Mouse (Mus musculus) cerebellum, adult 8-10 months (tissue): ENCODE results near the gene Tbc1d1.

ENCODE experiments used
- DNase-seq: peaks from one replicate; pipeline ENCODE4 v3.0.0; 2022

The Tbc1d1 gene

DNA sequence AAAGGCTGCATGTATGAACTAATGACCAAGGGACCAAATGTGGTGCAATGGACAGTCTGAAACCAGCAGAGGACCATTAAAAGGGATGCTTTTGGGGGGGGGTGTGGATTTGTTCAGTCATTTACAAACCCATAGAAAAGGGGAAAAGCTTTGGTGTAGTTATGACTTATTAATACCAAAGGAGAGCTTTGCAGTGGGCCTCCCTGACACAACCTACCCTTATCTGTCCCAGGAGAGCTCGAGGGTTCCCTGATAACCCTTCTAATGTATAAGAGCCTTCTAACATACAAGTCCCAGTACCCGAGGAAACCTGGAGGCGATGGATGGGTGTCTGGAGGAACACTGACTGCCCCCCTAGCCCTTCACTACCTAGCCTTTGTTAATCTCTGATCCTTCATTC, 5.8 kb downstream of the Tbc1d1 start:
- DNase-seq, result no peak

DNA sequence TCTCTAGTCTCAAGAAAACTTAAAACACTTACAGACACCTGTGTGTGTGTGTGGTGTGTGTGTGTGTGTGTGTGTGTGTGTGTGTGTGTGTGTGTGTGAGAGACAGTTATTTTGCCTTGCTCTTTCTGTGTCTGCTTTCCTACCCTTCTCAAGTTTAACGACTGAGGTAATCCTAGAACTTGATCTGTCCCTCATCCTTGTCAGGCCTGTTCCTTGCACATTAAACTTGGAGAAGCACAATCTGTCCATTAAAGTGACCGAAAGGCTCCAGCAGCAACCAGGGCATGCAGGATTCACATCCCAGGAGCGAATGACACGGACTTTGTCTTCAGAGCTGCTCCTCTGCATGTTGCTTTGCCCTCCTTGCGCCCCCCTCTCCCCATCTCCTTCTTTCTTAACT, 6.5 kb downstream of the Tbc1d1 start:
- DNase-seq, result no peak

DNA sequence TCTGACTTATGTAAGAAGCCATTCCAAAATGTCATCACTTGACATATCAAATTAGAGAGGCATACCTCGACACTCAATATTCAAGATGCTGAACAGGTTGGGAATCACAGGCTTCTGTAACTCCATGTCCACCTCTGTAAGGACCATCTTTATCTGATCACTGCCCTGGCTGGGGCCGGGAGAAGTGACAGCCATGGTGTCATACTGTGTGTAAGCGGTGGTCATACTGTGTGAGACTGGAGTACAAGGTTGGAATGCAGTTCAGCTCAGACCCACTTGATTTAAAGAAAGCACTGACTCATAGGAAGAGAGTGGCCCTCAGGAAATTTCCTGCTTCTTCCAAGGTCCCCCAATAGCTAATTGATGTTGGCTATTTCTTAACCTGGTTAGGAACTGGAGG, 8.3 kb downstream of the Tbc1d1 start:
- no peak for DNase-seq

DNA sequence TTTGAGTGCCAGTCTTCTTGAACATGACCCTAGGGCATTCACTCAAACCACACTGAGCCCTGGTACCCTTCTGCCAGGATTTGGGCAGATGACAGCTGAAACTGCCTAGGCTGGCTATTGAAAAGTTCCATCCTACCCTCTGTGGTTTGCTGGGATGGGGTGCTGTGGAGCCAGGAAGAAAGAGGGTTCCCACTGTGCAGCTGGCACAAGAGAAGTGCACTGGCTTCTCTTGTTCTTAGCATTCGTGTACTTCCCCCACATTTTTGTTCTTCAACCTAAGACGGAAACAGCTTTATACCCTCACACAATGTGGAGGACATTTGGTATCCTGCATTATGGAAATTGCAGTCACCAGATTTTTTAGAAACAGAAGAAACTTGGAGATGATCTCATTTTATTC, 9.7 kb downstream of the Tbc1d1 start:
- no peak for DNase-seq

DNA sequence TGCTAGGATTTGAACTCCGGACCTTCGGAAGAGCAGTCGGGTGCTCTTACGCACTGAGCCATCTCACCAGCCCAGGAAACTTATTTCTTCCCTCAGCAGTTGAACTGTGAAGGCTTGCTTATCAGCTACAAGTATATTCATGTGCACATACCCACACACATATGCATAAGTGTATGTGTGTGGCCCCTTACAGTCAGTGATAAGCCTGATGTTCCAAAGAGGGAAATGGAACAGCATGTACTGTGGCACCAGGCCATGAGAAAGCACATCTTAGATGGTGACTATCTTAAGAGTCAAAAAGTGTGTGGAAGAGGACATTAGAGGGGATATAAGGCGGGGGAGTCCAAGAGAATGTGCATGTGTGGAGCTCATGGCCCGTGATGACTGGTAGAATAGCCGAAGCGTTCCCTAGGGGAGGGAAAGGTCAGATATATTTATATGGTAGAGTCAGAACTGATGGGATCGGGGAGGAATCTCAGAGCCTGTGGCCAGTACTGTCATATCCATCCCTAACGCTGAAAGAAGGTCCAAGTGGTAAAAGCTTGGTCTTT, 13.0 kb downstream of the Tbc1d1 start:
- DNase-seq, result no peak

DNA sequence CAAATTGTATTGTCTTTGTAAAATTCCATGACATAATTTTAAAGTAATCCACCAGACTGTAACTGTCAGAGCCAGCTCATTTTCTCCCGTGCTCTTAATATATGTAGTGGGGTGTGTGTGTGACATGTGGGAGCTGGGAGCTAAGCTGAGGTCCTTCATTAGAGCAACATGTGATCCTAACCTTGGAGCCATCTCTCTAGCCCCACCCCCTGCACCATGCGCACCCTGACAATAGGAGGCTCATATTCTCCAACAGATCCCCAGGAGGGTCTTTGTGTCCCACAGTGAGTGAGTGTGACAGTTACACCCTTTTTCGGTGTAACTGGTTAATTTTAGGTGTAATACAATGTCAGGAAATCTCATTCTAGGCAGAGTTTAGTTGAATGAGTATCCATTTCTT, 16.8 kb downstream of the Tbc1d1 start:
- no peak for DNase-seq

DNA sequence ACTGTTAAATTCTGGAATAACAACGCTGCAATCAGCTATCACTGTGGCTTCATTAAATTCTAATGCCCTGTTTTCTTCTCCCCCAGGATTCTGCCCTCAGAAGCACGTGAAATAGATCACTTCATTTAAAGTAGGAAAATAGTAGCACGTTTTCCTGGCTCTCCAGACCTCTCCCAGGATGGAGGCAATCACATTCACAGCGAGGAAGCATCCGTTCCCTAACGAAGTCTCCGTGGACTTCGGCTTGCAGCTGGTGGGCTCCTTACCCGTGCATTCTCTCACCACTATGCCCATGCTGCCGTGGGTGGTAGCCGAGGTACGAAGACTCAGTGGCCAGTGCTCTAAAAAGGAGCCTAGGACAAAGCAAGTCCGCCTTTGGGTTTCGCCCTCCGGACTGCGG, 17.2 kb downstream of the Tbc1d1 start:
- DNase-seq, result no peak

DNA sequence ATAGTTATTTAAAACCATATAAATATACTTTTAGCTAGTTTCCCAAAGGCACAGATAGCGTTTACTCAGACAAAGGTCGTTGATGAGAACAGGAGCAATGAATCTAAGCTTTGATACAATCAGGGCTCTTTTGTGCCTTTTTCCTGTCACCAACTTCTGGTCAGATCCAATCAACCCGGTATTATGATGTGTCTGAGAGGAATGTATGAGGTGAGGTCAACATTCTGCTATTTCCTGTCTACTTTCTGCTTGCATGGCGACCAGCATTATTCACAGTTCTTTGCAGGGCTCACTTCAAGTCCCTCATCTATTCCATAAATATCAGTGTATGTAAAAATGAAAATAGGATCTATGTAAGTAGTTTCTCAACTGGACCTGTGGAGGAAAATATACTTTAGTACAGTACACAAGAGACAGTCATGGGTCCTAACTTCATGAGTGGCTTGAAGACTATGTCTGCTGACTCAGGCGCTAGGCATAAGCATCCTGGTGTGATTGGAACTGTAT, 18.4 kb downstream of the Tbc1d1 start:
- no peak for DNase-seq

DNA sequence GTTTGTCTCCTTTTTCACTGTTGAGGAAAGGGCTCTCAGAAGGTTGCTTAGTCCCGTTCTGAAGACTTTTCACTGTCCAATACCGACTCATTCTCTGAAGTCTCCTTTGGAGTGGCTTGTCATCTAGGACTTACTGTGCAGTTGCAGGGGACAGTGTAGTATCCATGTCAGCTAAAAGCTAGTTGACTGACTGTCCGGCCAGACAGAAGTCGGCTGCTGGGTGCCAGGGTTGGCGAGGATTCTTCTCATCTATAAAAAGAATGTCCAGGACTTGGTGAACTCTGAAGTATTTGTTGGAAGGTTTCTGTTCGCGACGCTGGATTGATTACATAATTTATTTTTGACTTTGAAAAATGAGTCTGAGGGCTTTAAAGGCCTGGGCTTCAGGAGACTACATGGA, 24.4 kb downstream of the Tbc1d1 start:
- no peak for DNase-seq

DNA sequence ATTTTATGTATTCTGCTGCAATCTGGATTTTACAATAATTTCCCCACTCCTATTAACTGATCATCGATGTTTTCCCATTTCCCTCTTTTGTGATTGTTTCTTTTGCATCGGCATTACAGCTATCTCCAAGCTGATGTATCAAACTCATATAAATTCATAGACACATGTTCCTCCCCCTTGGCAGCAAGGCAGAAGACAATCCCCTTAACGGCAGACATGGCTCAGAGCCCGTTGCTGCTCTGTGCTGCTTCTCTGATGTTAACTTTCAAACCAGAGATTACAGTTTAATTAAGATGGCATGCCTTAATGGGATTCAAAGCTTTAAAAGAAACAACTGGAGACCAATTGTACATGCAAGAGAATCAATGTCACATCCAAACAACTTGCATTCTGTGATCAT, 27.6 kb downstream of the Tbc1d1 start:
- DNase-seq, result no peak

DNA sequence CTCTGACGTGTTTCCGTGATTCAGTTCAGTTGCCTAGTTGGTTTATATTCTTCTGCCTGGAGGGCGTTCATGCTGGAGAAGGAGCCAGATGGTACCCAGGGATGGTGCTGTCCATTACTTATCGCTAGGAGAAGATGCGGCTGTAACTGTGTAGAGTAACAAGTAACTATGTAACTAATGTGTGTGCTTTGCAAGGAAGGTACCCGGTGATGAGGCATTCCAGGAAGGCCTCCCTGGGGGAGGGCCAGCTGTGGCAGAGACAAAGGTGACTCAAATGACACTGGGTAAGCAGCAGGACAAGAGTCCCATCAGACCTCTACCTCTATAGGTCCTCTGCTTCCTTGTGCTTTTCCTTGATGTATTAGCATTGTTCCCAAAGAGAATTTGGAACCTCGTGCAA, 29.2 kb downstream of the Tbc1d1 start:
- no peak for DNase-seq

DNA sequence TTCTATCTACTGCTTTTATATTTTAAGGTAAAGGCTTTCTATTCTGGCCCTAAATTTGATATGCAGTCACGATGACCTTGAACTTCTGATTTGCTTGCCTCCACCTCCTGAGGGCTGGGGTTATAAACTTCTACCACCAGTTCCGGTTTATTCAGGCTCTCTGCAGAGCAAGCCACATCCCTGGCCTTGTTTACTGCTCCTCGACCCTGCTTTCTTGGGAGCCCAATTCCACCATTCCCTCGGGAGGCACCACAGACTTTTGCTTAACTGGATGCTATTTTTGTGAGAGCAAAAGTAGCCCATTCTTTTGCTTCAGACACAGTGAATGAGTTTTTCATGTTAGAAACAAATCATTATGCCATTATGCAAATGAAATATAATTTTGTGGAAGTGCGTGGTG, 30.5 kb downstream of the Tbc1d1 start:
- no peak for DNase-seq

DNA sequence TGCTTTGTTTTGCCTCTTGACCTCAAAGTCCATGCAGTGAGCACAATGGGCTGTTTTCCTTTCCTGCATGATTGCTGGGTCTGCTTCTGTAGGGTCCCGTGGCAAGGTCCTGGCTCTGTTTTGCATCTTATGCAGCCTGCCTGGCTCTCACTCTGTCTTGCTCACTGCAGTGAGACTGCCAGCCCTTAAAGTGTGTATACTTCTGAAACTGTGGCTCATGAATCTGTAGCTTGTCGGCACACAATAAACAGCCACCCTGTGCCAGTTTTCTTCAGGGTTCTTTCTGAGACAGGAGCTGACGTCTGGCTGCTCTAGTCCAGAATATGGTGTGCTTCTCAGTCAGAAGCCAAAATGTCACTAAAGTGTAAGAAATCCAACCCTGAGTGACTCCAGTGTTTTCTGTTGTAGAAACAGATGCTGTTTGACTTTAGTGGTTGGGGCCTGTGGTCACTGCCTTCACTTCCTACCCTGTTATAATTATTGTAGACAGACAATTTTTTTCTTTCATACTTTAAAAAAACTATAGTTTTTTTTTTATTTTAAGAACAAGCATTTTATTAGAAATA, 32.1 kb downstream of the Tbc1d1 start:
- DNase-seq, result no peak

DNA sequence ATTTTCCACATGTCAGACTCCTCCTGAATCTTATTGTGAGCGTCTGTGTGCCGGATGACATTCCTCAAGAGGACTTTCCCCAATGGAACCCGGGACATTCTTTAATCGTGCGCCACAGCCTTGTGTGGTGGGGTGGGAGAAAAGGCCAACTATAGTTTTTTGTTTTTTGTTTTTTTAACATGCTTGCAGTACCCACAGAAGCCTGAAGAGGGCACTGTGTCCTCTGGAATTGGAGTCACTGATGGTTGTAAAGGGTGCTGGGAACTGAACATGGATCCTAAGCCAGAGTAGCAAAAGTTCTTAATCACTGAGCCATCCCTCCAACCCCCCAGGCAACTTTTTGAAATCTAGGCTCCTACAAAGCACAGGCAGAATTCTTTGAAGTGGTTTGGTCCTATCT, 34.8 kb downstream of the Tbc1d1 start:
- no peak for DNase-seq

DNA sequence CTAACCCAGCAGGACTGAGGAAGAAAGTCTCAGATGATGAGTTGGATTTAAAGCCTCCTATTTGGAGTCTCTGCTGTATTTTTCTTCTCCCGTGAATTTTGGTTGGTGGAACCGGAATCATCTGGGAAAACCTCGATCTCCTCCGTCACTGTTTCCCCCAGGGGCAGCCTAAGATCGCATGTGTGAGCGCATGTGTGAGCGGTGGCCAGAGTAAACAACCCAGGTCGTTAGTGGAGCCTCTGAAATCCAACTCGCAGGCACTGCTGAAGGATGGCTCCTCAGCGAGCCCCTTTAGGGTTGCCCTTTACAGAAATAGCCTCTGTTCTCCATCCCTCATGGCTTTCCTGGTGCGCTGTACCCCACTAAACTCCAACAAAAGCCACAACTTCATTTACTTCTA, 37.2 kb downstream of the Tbc1d1 start:
- no peak for DNase-seq

DNA sequence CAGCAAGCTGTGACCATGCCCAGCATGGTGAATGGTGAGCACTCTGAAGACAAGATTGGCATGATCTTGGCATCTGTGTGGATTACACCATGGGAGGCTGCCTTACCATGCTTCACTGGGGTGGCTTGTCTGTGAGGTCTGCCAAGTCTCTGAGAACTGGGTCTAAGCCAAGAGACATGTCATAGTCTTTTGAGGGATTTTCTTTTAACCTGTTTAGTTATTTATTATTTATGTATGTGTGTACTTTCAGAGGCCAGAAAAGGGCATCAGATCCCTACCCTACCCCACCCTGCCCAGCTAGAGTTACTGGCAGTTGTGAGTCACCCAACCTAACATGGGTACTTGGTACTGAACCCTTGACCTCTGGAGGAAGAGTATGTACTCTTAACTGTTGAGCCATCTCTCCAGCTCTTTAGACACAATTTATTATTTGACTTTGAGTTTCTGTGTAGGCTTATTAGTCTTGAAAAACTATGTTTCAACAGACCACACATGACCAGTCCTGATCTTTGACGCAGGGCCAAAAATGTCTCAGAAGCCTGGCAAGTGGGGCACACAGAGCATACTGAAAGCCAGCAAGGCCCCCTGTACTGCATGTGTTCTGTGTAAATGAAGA, 40.3 kb downstream of the Tbc1d1 start:
- peak; percentile 43 for DNase-seq

DNA sequence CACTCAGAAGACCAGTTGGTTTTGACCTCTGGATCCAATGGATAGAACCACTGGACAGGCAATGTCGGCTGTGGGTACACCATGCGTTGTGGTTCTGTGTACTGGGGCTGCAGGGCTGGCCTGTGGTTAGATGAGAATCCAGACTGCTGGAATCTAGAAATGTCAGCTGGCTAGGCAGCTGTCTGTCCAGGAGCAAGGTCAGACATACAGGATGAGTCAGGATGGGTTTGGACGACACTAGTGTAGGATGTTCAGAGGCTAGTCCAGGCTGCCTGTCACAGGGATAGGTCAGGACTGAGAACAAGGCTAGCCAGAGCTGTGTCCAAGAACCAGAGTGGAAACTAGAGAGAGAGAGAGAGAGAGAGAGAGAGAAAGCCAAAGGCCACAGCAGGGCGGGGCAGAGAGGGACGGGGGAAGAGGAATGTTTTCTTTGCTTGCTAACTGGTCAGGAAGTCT, 40.8 kb downstream of the Tbc1d1 start:
- no peak for DNase-seq

DNA sequence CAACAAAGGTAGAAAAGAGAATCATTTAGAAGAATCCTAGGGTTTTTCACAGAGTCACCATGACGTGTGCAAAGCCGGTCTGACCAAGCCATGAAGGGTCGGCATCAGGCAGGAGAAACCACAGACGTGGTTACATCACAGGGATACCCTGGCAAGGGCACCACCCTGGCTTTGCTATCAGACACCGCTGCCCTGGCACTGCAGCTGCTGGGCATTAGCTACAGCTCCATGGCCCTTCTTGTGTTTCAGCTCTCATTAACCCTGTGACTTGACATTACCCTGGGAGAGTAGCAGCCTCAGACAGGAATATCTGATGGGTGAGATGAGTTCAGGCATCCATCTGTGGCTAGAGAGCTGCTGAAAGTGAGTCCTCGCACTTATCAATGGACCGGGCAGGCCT, 42.5 kb downstream of the Tbc1d1 start:
- no peak for DNase-seq

DNA sequence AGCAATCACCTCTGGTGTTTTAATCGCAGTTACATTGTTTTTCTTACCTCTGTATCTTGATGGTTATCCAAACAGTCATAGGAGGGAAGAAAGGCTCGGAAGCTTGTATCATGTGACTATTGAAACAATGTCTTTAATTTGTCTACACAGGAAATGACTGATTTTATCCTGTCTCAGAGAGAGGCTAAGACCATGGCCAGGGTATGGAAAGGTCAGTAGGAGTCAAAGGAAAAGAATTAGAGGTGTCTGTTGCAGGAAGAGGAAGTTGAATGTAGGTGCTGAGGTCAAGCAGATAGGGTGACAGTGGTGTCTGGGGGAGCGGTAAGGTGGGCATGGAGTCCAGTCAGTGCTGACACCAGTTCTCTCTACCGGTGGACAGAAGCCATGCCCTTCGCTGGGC, 45.0 kb downstream of the Tbc1d1 start:
- no peak for DNase-seq

DNA sequence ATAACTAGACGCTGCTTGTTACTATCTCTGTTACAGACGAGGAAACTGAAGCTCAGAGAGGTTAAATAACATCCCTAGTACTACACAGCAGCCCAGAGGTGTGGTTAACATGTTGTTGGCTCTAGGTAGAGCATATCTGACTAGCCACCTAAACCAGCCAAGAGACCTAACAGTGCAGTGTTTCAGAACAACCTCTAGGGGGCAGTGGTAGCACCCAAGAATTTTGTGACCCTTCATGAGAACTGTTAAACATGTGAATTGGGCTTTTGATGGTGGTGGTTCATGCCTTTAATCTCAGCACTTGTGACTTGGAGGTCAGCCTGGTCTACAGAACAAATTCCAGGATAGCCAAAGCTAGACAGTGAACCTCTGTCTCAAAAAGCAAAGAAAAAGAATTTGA, 46.2 kb downstream of the Tbc1d1 start:
- peak; percentile 33 for DNase-seq

DNA sequence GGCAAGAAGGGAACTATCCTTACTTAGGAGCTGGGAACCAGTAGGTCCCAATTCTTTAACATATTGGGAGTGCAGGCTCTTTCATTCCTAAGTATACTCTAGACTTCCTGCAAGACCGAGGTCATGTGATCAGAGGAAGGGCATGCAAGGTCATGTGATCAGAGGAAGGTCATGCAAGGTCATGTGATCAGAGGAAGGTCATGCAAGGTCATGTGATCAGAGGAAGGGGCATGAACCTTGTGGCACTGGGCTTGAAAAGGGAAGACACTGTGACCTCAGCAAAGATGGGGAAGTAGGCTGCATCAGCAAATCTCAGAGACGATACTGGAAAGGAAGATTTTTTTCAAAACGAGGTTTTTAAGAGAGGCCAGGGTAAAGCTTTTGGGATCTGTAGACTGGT, 49.5 kb downstream of the Tbc1d1 start:
- no peak for DNase-seq

DNA sequence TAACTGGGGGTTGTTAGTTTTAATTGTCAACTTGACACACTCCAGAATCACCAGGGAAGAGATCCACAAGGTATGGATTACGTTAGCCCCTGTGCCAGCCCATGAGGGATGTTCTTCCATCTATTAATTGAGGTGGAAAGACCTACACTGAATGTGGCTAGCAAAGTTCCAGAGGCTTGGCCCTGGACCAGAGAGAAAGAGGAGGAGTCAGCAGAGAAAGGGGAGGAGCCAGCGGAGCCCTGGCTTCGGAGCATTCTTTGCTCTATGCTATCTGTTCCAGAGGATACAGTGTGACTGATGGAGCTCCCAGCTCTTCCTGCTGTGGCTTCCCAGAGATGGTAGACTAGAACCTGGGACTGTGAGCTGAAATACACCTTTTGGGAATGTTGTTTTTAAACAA, 50.3 kb downstream of the Tbc1d1 start:
- no peak for DNase-seq

DNA sequence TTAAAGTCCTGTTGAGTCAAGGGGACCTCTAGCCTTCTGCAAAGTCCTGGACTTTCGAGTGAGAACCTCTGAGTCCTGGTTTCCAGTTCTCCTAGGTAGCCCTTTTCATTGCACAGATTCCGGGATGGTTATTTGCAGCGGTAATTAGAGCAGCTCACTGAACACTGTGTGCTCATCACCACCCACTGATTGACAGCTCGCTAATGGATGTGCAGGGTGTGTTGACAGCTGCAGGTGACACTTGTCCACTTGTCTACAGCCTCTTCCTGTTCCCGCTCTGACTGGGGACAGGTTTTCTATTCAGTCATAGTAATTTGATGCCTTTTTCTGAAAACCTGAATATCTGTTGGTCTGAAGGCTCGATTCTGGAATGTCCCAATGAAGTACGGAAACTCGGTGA, 50.8 kb downstream of the Tbc1d1 start:
- no peak for DNase-seq

DNA sequence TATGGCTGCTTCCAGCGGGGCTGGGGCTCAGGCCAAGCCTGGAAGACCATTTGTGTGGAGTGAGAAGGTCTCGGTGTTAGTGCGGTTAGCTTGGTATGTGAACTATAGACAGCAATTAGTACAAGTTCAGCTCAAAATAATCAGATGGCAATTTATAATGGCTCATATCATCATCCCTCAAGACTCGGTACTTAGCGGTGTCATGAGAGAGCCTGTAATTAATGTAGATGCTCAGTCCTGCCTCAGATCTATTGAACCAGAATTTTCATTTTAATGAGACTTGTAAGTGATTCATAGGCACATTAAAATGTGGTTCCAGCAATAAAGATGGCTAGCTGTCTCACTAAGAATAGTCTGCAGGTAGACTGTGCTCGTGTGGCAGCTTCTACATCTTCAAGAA, 51.7 kb downstream of the Tbc1d1 start:
- DNase-seq, result no peak

DNA sequence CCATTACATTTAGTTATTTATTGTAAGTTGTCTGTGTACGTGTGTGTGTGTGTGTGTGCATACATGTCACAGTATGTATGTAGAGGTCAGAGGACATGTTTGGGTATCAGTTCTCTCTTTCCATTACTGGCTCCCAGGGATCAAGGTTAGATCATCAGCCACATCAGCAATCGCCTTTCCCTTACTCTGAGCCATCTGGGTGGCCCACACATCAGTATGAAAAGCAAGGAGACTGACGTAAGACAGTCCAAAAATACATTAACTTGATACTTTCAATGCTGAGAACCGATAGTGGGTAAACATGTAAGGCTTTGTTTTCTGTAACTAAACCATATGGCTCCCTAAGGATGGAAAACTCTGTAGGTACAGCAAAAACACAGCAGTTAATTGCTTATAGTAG, 54.7 kb downstream of the Tbc1d1 start:
- DNase-seq, result no peak
